Mouse (Mus musculus) mouse trophoblast stem cell (cell line): ENCODE measurements around the gene Scamp4.
"Not testable (repeated sequence)": the region's sequence is repeated elsewhere in the genome, so short reads cannot be mapped to it uniquely, and the experiment has no call there.

ENCODE experiments used
- in situ Hi-C, 2 experiments: fragments of 300-500 bp; cut with MseI, MboI; formaldehyde crosslinking; loops; 2 replicates in 1 of 2; 3 replicates in 1 of 2; pipeline ENCODE4 v1.15.1; 2025

Gene Scamp4

GRCm38 (mm10) chr10:80578131-80578750 lies 24.4 kb upstream of the Scamp4 start:
- in situ Hi-C loops: no loop called here

GRCm38 (mm10) chr10:80578911-80579310 lies 23.8 kb upstream of the Scamp4 start:
- in situ Hi-C loops: no loop called here

DNA sequence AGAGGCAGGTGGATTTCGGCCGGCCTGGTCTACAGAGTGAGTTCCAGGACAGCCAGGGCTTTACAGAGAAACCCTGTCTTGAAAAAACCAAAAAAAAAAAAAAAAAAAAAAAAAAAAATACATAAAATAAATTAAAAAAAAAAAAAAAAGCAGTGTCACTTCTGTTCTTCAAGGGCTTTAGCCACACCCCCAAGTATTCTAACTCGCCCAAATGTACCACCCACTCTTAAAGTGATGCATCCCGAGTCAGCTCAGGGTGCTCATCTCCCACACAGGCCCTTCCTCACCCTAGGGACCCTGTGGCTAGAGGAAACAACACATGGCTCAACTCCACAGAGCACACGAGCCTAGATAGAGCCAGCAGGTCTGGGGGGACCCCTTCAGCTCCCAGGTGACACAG lies 19.6 kb upstream of the Scamp4 start:
- in situ Hi-C loops: no loop called here

GRCm38 (mm10) chr10:80584045-80584488 lies 18.6 kb upstream of the Scamp4 start:
- in situ Hi-C loops: no loop called here

- in situ Hi-C loops: no loop called here
These were observed 17.8 kb upstream of the Scamp4 start for GRCm38 (mm10) chr10:80584642-80585552.

DNA sequence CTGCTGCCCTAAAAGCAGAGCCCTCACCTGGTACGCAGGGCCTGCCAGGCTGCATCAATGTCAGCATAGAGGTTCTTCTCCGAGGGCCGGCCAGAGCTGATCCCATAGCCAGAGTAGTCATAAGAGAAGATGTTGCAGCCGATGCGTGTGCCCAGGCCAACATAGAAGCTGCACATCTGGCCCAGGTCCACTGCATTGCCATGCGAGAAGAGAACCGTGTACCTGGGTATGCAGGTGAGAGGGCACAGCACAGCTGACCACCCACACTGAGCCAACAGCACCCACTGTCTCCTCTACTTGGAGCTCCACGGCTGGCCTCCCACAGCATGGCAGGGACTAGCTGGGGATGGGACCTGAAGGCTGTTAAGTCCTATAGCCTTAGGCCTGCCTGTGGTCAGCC lies 17.1 kb upstream of the Scamp4 start:
- in situ Hi-C loops: no loop called here

- in situ Hi-C loops: no loop called here
These were observed 16.0 kb upstream of the Scamp4 start for GRCm38 (mm10) chr10:80586407-80587304.

DNA sequence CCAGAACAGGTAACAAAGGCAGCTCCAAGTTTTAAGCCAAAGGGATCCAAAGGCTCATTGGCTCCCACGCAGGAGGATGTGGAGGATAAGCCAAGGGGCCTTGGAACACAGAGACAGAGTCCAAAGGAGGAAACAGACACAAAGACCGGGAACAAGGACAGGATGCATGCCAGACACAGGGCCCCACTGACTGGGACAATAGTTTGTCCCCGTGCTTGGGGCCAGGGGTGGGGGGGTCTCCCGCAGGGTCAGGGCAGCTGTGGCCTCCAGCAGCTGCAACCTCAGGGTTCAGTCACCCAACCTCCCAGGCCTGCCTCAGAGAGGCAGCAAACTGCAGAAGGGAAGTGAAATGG lies 15.4 kb upstream of the Scamp4 start:
- in situ Hi-C loops: no loop called here

- in situ Hi-C loops: no loop called here
These were observed 13.4 kb upstream of the Scamp4 start for GRCm38 (mm10) chr10:80589127-80589878.

DNA sequence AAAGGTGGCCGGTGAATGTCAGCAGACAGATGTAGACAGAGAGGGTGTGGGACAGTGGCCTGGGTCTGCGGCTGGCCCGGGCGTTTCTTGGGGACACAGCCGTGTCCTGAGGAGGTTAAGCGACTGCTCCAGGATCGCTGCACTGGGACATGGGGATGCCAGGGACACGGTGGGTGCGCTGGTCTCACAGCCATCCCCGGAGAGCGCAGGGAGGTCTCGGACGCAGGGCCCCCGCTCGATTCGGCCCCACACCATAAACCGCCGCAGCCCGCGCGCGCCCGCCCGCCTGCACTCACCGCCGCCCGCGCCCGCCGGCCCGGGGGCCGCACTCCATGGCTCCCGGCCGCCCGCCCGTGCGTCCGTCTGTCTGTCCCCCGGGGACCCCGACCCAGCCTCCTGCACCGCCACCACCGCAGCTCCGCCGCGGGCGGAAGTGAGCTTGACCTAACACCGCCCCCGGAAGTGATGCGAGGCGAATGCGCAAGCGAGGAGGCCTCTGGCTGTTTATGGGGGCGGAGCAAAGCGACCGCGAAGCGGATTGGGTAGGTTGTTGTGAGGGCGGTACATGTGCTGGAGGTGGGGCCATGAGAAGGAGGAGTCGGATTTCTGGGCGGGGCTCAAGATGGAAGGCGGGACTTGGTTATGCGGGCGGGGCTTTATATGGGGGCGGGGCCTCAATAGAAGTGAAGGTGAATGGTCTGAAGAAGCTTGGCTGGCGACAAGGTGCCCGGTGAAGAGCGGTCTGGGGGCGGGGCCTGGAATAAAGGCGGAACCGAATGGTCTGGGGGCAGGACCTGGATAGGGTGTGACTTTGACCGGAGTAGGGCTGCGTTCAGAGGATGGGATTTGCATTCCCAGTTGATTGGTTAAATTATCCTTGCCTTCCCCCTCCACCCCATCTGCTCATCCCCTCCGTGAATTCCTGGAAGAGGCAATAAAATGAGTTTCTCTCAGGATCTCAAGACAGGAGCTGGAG lies 12.5 kb upstream of the Scamp4 start, which contains the start of gene Abhd17a:
Abhd17a (minus strand) TSS at position 463 of the 976 bp plus-strand sequence.
- in situ Hi-C loops: no loop called here

DNA sequence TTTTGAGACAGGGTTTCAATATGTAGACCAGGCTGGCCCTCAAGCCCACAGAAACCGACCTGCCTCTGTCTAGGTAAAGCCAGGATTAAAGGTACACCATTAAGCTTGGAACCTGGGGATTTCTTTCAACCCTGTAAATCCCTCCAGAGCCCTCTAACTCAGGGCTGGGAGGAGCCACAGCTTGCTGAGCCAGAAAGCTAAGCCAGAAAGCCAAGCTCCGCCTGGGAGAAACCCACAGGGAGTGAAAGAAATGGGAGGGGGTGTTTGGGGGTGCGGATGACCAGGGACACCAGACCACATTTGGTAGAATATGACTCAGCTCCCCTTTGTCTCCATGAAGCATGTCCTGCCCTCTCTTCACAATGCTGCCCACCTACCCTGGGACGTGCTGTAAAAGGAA lies 6.4 kb upstream of the Scamp4 start:
- in situ Hi-C loops: no loop called here

- in situ Hi-C loops: no loop called here
These were observed 692 bp downstream of the Scamp4 start for GRCm38 (mm10) chr10:80603364-80603763.

DNA sequence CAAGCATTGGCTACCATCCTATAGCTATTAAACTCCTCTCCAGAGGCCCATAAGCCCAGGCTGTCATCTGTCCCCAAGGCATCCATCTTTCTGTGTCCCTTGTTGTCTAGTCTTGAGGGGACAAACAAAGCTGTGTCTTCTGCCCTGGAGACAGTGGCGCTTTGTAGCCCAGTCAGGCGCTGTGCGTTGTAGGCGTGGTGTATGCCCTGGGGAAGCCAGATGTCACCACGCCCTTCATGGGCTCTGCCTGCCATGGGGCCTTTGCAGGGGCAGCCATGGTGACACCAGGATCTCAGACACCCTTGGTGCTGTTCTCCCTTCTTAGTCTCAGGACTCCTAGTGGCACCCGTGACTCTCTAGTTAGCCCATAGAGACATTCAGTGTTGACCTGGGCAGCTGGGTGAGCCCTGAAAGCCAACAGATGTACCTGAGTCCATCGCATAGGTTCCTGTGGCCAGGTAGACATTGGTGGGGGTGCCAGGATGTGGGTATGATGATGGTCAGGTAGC lies 1.4 kb downstream of the Scamp4 start:
- in situ Hi-C loops: no loop called here

- in situ Hi-C loops: no loop called here
These were observed 2.3 kb downstream of the Scamp4 start for GRCm38 (mm10) chr10:80604988-80605387.

DNA sequence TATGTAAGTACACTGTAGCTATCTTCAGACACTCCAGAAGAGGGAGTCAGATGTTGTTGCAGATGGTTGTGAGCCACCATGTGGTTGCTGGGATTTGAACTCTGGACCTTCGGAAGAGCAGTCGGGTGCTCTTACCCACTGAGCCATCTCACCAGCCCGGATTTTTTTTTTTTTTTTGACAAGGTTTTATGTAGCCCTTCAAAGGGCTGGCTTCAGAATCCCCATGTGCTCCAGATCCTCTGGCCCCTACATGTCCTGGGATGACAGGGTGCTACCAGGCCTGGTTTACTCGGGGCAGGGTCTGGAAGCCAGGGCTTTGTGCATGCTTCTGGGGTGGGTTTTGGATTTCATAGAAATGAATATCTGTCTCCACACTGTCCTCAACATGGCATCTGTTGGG lies 3.0 kb downstream of the Scamp4 start, which contains the start of gene Gm49322:
Gm49322 (plus strand) TSS at position 301 of the 400 bp plus-strand sequence.
- in situ Hi-C loops: not testable (repeated sequence)

DNA sequence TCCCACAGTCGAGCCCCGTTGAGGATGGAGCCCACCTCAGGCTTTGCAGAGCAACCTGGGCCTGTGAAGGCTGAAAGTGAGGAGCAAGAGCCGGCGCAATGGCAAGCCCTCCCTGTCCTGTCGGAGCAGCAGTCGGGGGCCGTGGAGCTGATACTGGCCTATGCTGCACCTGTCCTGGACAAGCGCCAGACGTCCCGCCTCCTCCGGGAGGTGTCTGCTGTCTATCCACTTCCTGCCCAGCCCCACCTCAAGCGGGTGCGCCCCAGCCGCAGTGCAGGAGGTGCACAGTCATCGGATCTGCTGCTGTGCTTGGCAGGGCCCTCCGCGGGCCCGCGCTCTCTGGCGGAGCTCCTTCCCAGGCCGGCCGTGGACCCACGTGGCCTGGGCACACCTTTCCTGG lies 3.6 kb downstream of the Scamp4 start:
- in situ Hi-C loops: no loop called here

DNA sequence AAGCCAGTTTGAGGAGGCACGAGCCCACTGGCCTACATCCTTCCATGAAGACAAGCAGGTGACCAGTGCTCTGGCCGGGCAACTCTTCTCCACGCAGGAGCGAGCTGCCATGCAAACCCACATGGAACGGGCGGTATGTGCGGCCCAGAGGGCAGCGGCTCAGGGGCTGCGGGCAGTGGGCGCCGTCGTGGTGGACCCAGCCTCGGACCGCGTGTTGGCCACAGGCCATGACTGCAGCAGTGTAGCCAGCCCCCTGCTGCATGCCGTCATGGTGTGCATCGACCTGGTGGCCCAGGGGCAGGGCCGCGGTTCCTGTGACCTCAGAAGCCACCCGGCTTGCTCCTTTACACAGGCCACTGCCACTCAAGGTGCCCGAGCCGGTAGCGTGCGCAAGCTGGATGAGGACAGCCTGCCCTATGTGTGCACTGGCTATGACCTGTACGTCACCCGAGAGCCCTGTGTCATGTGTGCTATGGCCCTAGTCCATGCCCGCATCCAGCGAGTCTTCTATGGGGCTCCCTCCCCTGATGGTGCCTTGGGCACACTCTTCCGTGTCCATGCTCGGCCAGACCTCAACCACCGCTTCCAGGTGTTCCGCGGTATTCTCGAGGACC lies 4.2 kb downstream of the Scamp4 start:
- in situ Hi-C loops: no loop called here

DNA sequence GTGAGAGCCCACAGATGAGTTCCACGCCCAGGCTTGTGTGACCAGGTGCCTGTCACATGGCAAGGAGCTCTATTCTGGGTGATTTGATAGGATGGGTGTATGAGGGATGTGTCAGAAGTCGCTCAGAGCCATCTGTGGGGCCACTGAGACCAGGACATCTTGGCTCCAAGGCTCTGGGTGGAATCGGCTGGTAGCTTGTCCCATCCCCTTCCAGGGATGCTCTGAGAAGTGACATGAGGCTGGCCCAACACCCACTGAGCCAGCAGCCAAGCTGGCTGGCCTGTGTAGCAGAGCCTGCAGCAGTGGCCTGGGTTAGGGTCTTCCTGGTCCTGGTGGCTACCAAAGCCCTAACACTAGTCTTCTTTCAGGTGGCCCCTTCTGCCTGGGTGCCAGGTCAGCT lies 5.8 kb downstream of the Scamp4 start:
- in situ Hi-C loops: no loop called here

- in situ Hi-C loops: no loop called here
These were observed 6.7 kb downstream of the Scamp4 start for GRCm38 (mm10) chr10:80609269-80609924.
